Mouse (Mus musculus) v-Abl transformed pro-B cells (cell line): ENCODE measurements around the gene Tsku.

Source experiments
- in situ Hi-C, 2 experiments: fragments of 400-800 bp; cut with MboI; formaldehyde crosslinking; loops; one replicate each; pipeline ENCODE4 v1.15.1; 2025; ENCODE audit not compliant: unreplicated experiment in 2 of 2

Tsku gene

GRCm38 (mm10) chr7:98360621-98360990, 522 bp downstream of the Tsku start:
- in situ Hi-C loops: no loop called here

- in situ Hi-C loops: no loop called here
These were observed 1.0 kb downstream of the Tsku start for GRCm38 (mm10) chr7:98359951-98360620.

DNA sequence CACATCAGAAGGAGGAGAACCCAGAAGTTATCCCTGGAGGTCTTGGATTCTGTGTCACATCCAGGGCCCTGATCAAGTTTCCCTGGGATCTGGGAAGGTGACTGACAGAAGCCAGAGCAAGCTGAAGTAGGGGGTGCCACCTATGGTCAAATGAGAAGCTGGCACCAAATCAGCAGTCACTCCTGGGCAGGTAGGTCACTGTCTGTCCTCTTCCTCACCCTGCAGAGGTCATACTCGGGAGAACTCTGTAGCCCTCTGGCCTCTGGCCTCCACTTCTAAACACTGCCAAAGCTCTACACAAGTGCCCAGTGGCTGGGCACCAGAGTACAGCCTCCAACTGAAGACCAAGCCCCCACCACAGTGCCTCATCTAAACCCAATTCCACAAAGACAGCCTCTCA, 3.1 kb downstream of the Tsku start:
- in situ Hi-C loops: no loop called here

GRCm38 (mm10) chr7:98357324-98357723, 3.8 kb downstream of the Tsku start:
- in situ Hi-C loops: no loop called here

DNA sequence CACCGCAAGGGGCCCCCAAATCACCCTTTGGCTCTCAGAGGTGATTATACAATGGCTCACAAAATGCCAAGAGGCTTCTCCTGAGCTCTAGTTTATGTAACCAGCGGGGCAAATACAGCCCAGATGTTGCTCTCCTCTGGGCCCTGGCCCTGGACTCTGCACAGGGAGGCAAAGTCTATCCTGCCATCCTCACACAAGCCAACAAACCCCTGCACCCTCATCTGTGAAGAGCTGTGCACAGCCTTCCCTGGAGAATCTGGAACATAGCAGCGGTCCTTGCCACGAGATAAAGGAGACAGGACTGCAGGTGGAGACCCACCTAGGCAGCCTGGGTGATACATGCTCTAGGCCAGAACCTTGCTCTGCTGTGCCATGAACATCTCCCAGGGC, 6.2 kb downstream of the Tsku start:
- in situ Hi-C loops: loop anchor here in 1 of 2 experiments (5.0 kb wide), 1 partner anchor 252 kb away; no protein-coding TSS in a partner anchor

DNA sequence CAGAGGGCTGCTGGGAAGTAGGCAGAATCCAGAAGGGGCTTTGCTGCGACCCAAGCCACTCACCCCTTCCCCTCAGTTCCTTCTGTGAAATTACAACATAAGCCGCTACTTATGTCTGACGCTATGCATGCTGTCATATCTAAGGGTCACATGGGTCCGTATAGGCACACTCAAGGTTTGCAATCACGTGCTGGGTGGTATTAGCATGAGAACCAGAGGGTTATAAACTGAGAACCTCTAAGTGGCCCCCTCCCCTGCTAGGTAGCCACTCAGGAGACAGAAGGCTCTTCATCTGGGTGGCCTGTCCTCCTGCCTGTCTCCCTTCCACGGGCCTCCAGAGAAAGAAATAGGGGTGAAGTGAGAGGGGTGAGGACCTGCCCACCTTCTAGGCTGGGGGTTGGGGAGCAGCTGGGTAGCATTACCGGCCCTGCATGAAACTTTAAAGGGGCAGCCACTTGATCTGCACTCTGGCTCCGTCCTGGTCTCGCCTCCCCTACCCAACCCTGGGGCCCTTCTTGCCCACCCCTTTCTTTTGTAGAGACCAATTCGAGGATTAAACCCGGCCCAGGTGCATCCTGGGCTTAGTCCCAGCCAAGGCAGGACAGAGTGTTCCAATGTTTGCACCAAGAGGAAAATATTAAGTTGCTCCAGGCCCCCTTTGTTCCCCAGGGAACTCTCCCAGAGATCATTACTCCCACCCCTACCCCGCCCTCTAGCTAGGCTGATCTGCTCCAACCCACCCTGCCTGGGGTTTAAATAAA, 6.8 kb downstream of the Tsku start:
- in situ Hi-C loops: loop anchor here in 1 of 2 experiments (5.0 kb wide), 1 partner anchor 253 kb away; no protein-coding TSS in a partner anchor

DNA sequence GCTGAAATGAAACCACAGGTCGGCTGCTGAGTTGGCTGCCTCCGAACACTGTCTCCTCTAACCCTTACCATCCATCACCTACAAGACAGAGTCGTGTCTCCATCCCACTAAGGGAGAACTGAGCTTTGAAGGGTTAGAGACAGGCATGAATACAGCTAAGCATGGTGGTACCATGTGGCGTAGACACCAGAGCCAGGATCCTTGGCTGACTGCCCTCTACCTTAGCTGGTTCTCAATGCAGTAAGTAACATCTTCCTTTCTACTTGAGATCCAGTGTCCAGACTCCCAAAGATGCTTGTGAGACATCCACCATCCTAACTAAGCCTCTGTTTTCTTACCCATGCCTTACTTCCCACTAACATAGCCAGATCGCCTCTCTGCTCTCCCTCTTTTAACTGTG, 7.5 kb downstream of the Tsku start:
- in situ Hi-C loops: loop anchor here in 1 of 2 experiments (5.0 kb wide), 1 partner anchor 254 kb away; no protein-coding TSS in a partner anchor

DNA sequence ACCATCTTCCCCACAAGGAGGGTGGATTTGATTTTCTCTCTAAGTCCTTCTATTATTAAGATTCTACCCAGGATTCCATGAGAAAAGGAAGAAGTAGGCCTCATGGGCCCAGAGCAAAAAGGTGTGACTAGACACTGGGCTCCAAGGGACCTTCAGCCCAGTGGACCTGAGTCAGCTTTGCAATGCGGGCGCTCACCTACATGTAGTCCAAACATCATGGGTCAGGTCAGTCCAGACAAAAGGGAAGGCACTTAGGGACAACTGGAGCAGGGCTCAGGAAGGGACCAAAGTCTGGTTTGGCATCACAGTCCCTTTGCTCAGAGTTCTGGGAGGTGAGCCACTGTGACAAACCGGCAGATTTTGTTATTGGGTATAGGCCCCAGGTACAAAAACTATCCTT, 9.6 kb downstream of the Tsku start:
- in situ Hi-C loops: loop anchor here in 1 of 2 experiments (5.0 kb wide), 1 partner anchor 256 kb away; no protein-coding TSS in a partner anchor

- in situ Hi-C loops: loop anchor here (5.0 to 10.0 kb wide), 4 partner anchors 185 to 257 kb away; no protein-coding TSS in a partner anchor
These were observed 11.3 kb downstream of the Tsku start for GRCm38 (mm10) chr7:98349821-98350220.

- in situ Hi-C loops: loop anchor here (10.0 kb wide), 3 partner anchors 184 to 224 kb away; no protein-coding TSS in a partner anchor
These were observed 12.0 kb downstream of the Tsku start for GRCm38 (mm10) chr7:98349096-98349495.

GRCm38 (mm10) chr7:98348043-98348442, 13.1 kb downstream of the Tsku start:
- in situ Hi-C loops: loop anchor here (10.0 kb wide), 3 partner anchors 183 to 223 kb away; no protein-coding TSS in a partner anchor

GRCm38 (mm10) chr7:98347471-98347870, 13.7 kb downstream of the Tsku start:
- in situ Hi-C loops: loop anchor here (10.0 kb wide), 3 partner anchors 183 to 223 kb away; no protein-coding TSS in a partner anchor

DNA sequence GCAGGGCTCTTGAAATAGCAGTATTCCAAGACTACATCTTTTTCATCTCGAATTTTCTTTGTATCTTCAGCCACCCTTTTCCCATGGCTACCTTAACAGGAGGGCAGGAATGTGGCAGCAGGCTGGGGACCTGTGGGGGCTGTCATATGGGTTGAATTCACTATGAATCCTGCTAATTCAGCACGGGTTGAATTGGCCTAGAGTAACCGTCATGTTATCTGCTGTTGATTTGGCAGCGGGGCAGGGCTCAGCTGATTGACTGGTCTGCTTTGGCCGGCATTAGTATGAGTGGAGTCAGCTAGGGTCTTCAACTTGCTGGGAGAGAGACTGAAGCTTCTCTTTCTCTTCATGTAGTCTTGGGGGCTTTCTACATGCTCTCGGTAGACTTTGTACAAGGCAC, 16.1 kb downstream of the Tsku start:
- in situ Hi-C loops: loop anchor here (10.0 kb wide), 3 partner anchors 180 to 220 kb away; no protein-coding TSS in a partner anchor

DNA sequence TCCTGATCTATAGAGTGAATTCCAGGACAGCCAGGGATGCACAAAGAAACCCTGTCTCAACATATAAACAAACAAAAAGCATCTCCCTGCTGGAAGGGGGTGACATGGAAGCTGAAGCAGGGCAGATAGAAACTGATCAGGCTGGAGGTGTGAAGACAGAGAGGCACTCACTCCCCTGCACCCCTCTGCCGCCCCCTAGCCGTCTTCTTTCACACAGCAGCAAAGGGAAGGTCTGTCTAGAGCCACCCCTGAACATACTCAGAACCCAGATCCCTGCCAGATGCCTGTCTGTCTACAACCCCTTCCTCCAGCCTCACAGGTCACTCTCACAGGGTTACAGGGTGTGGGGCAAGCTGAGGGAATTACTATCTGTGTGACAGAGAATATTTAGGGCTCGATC, 16.8 kb downstream of the Tsku start:
- in situ Hi-C loops: loop anchor here (5.0 to 10.0 kb wide), 4 partner anchors 57 to 220 kb away; no protein-coding TSS in a partner anchor

DNA sequence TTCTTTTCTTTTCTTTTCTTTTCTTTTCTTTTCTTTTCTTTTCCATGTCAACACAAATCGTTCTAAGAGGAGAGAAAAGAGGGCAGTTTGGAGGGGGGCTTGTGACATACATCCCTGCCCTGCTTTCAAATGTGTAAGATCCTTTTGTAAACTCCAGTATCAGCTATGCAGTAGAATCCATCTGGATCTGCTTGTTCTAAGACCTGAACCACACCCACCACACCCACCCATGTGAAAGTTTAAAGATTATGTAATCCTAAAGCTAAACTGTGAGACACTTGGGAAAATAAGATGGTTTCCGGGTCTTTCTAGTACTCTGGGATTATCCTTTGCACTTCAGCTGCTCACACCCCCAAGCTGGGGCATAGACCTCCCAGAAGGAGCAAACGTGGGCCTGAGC, 18.9 kb downstream of the Tsku start:
- in situ Hi-C loops: loop anchor here (5.0 to 10.0 kb wide), 4 partner anchors 55 to 217 kb away; no protein-coding TSS in a partner anchor

GRCm38 (mm10) chr7:98341475-98341874, 19.7 kb downstream of the Tsku start:
- in situ Hi-C loops: loop anchor here (5.0 to 10.0 kb wide), 4 partner anchors 54 to 217 kb away; no protein-coding TSS in a partner anchor

DNA sequence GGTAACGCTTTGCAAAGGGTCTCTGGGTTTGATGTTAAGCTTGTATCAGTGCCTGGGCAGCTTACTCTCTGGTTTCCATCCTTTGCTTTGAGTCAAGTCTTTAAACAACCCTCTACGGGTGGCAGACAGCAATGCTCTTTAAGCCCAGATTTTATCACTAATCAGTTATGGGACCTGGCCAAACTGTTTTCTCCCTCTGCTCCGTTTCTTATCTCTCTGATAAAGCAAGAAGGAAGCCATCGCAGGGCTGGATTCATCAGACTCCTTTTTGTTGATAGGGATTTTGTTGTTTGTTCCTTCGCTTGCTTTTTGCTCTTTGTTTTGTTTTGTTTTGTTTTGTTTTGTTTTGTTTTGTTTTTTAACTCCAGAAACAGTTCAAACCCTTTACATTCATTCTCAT, 20.8 kb downstream of the Tsku start:
- in situ Hi-C loops: loop anchor here (5.0 to 10.0 kb wide), 4 partner anchors 53 to 216 kb away; no protein-coding TSS in a partner anchor

- in situ Hi-C loops: no loop called here
These were observed 27.1 kb downstream of the Tsku start for GRCm38 (mm10) chr7:98333987-98334386.

- in situ Hi-C loops: no loop called here
These were observed 27.6 kb downstream of the Tsku start for GRCm38 (mm10) chr7:98333507-98333906.

DNA sequence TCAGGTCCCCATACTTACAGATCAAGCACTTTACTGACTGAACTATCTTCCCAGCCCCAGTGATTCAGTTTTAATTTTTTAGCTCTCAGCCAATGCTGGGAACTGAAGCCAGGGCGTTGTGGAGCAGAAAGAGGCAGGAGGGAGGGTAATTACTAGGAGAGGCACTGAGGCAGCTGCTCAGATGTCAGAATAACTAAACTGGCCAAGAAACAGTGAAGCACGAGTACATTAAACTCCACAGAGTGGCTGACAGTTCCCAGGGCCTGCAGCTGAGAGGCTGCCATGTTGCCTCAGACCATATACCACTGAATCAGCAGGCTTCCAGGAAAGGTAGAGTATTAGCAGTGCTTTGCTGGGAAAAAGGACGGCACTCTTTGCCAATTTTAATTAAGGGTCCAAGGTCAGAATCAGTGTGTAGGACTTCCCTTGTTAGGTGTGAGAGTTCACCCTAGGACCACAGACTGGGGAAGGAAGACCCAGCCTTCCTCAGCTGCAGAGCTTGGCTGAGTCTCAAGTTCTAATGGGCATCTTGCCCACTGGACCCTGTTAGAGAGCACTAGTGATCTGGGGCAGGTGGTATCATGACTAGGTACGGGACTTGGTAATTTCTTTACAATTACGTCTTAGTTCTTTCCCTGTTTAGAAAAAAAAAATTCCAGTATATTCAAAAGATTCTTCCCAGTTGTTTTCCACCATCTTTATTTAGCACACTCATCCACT, 28.3 kb downstream of the Tsku start:
- in situ Hi-C loops: no loop called here
